Mouse (Mus musculus): Measurements from ENCODE around the gene Ppm1h. TPM values are rescaled to one million over a fixed set of nuclear protein-coding genes. Genes with fewer than 3 reads are reported as not detected.

The Ppm1h gene
- total RNA-seq, 2 experiments from 2014 or later = 88.0 to 98.7 TPM

- DNase-seq (ENCODE audit: low spot score in 2 of 2) = no peak
- intact Hi-C loops (cut with DNase I) = no loop called here
These were observed 82.1 kb downstream of the Ppm1h start for GRCm38 (mm10) chr10:122760469-122761307.

GRCm38 (mm10) chr10:122762772-122763511 is 84.4 kb downstream of the Ppm1h start:
- no peak for DNase-seq (ENCODE audit: low spot score in 2 of 2)
- intact Hi-C loops (cut with DNase I) = no loop called here

- intact Hi-C loops (cut with DNase I) = no loop called here
- no peak for DNase-seq (ENCODE audit: low spot score in 2 of 2)
These were observed 85.0 kb downstream of the Ppm1h start for GRCm38 (mm10) chr10:122763596-122763995.

GRCm38 (mm10) chr10:122764653-122765052 is 86.1 kb downstream of the Ppm1h start:
- DNase-seq (ENCODE audit: low spot score in 2 of 2) = no peak
- intact Hi-C loops (cut with DNase I) = no loop called here

- DNase-seq (ENCODE audit: low spot score in 2 of 2) = no peak
- intact Hi-C loops (cut with DNase I) = no loop called here
These were observed 87.0 kb downstream of the Ppm1h start for GRCm38 (mm10) chr10:122765521-122765920.

- intact Hi-C loops (cut with DNase I) = no loop called here
These were observed 87.4 kb downstream of the Ppm1h start for GRCm38 (mm10) chr10:122765992-122766391.

GRCm38 (mm10) chr10:122768204-122768892 is 89.8 kb downstream of the Ppm1h start:
- intact Hi-C loops (cut with DNase I) = no loop called here
- no peak for DNase-seq (ENCODE audit: low spot score in 2 of 2)

More at GRCm38 (mm10) chr10:122765992-122766391, 87.4 kb downstream of the Ppm1h start:
- DNase-seq (ENCODE audit: low spot score in 2 of 2) = no peak

GRCm38 (mm10) chr10:122768893-122769341 is 90.4 kb downstream of the Ppm1h start:
- no peak for DNase-seq (ENCODE audit: low spot score in 2 of 2)
- intact Hi-C loops (cut with DNase I) = no loop called here

- intact Hi-C loops (cut with DNase I) = no loop called here
- no peak for DNase-seq (ENCODE audit: low spot score in 2 of 2)
These were observed 91.8 kb downstream of the Ppm1h start for GRCm38 (mm10) chr10:122770337-122770736.

GRCm38 (mm10) chr10:122770987-122771386 is 92.4 kb downstream of the Ppm1h start:
- intact Hi-C loops (cut with DNase I) = no loop called here
- no peak for DNase-seq (ENCODE audit: low spot score in 2 of 2)

GRCm38 (mm10) chr10:122774169-122774568 is 95.6 kb downstream of the Ppm1h start:
- intact Hi-C loops (cut with DNase I) = no loop called here
- DNase-seq (ENCODE audit: low spot score in 2 of 2) = no peak

- intact Hi-C loops (cut with DNase I) = no loop called here
- DNase-seq (ENCODE audit: low spot score in 2 of 2) = no peak
These were observed 98.9 kb downstream of the Ppm1h start for GRCm38 (mm10) chr10:122777436-122777835.

GRCm38 (mm10) chr10:122777939-122778655 is 99.5 kb downstream of the Ppm1h start:
- intact Hi-C loops (cut with DNase I) = no loop called here
- no peak for DNase-seq (ENCODE audit: low spot score in 2 of 2)

- intact Hi-C loops (cut with DNase I) = no loop called here
These were observed 100.8 kb downstream of the Ppm1h start for GRCm38 (mm10) chr10:122779351-122779750.

GRCm38 (mm10) chr10:122782755-122783154 is 104.2 kb downstream of the Ppm1h start:
- DNase-seq (ENCODE audit: low spot score in 2 of 2) = peak in 1 of 2 experiments; percentile 18
- intact Hi-C loops (cut with DNase I) = no loop called here

More at GRCm38 (mm10) chr10:122779351-122779750, 100.8 kb downstream of the Ppm1h start:
- no peak for DNase-seq (ENCODE audit: low spot score in 2 of 2)

- intact Hi-C loops (cut with DNase I) = loop anchor here (5.0 kb wide), 2 partner anchors 107 to 237 kb away; no protein-coding TSS in a partner anchor
- no peak for DNase-seq (ENCODE audit: low spot score in 2 of 2)
These were observed 111.1 kb downstream of the Ppm1h start for GRCm38 (mm10) chr10:122789648-122790170.

GRCm38 (mm10) chr10:122792021-122792966 is 113.7 kb downstream of the Ppm1h start:
- DNase-seq (ENCODE audit: low spot score in 2 of 2) = peak in 1 of 2 experiments; percentile 5

GRCm38 (mm10) chr10:122793193-122793592 is 114.6 kb downstream of the Ppm1h start:
- intact Hi-C loops (cut with DNase I) = loop anchor here (5.0 kb wide), 2 partner anchors 111 to 241 kb away; no protein-coding TSS in a partner anchor
- peak in 1 of 2 experiments; percentile 3 for DNase-seq (ENCODE audit: low spot score in 2 of 2)

More at GRCm38 (mm10) chr10:122792021-122792966, 113.7 kb downstream of the Ppm1h start:
- intact Hi-C loops (cut with DNase I) = loop anchor here (5.0 kb wide), 2 partner anchors 110 to 240 kb away; no protein-coding TSS in a partner anchor
